Mouse (Mus musculus) cortical plate, adult 2 months (tissue): ENCODE results near the gene Acrbp. TPM values are rescaled to one million over a fixed set of nuclear protein-coding genes. Genes with fewer than 3 reads are reported as not detected.

Experiments
- H3K27ac ChIP-seq: fragments of 200-500 bp; 2 replicates; pipeline ENCODE4 v1.5.1; 2012; ENCODE audit warnings: low read length, control low read depth, inconsistent platforms; ENCODE audit not compliant: insufficient read depth
- H3K4me1 ChIP-seq: fragments of 200-500 bp; 2 replicates; pipeline ENCODE4 v1.6.1; 2011; ENCODE audit warnings: low read length; ENCODE audit not compliant: control insufficient read depth, insufficient read depth
- H3K4me3 ChIP-seq: fragments of 200-500 bp; 2 replicates; pipeline ENCODE4 v1.5.1; 2011; ENCODE audit warnings: mild to moderate bottlenecking, low read length, control low read depth; ENCODE audit not compliant: insufficient read depth
- CTCF ChIP-seq: fragments of 200-500 bp; IDR thresholded peaks from 2 replicates; pipeline ENCODE4 v1.5.1; 2011; ENCODE audit warnings: mild to moderate bottlenecking, control low read depth, low read length; ENCODE audit not compliant: insufficient read depth; ENCODE audit errors: extremely low read depth
- POLR2A ChIP-seq: fragments of 200-500 bp; IDR thresholded peaks from 2 replicates; pipeline ENCODE4 v1.6.1; 2011; ENCODE audit warnings: mild to moderate bottlenecking, low read length, control low read depth; ENCODE audit not compliant: insufficient read depth; ENCODE audit errors: extremely low read depth
- polyA plus RNA-seq: library from polyadenylated mRNA; depleted of rRNA; stranded (reverse); fragments of >200 nt; gene quantifications from 2 replicates; pipeline ENCODE4 v1.2.3, GENCODE M21; 2012

Gene Acrbp
- polyA plus RNA-seq, 1 experiment = 19.4 TPM

DNA sequence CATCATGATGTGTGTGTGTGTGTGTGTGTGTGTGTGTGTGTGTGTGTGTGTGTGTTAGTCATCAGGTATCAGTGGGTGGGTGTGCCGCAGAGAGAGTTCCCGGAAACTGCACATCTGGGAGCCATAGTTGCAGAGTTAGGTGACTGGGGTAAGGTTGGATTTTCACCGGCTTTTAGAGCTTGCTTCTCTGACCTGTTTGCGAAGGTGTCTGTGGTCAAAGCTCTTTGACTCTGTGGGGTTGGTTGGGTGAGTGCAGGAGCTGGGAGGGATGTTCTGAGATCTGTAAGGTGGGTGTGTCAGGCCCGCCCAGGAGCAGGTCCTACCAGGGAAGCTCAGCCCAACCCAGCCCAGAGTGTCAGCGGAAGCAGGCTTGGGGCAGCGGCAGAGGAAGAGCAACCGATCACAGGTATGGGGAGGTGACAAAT is 18.1 kb downstream of the Acrbp start, which contains the start of gene Lpar5:
Gene Lpar5 (plus strand): TSS at position 350 of the 425 bp plus-strand sequence.
- Histone ChIP-seq H3K4me1 (no peaks in the 10 kb centered on the region), H3K27ac (no peak within 1 kb of the TSS), H3K4me3 (no peak within 1 kb of the TSS)
- no peak for TF ChIP-seq POLR2A
- no peak for TF ChIP-seq CTCF

DNA sequence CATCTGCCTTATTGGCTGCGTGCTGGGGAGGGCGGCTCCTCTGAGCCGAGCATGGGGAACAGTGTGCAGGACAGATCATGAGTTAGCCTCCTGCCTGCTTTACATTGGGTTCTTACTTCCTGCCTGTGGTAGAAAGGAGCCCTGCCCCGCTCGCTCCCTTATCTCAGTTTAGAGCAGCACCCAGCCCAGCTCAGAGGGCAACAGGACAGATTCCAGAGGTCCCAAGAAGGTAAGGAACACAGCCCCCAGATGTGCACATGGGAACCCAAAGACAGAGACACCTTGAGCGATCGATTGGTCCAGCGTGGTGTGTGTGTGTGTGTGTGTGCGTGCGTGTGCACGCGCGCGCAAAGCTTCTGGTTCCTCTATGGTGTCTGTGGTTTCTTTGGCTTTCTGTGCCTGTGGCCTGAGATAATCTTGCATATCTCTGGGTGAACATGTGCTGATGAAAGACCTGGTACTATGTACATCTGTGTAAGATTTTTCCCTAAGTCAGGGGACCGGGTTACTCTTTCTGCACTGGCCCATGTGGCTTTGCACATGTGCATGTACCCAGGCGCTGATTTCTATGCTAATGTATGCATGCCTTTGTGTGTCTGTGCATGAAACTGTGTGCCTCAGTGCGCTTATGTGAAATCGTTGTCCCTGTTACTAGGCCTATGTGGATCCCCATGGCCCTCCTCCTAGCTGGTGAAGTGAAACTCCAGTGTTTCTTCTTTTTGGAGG is 21.8 kb downstream of the Acrbp start:
- no peak overlapping the region for H3K4me3 ChIP-seq
- H3K27ac ChIP-seq = no peak overlapping the region
- no peaks in the 10 kb centered on the region for H3K4me1 ChIP-seq
- TF ChIP-seq CTCF = no peak
- no peak for TF ChIP-seq POLR2A

DNA sequence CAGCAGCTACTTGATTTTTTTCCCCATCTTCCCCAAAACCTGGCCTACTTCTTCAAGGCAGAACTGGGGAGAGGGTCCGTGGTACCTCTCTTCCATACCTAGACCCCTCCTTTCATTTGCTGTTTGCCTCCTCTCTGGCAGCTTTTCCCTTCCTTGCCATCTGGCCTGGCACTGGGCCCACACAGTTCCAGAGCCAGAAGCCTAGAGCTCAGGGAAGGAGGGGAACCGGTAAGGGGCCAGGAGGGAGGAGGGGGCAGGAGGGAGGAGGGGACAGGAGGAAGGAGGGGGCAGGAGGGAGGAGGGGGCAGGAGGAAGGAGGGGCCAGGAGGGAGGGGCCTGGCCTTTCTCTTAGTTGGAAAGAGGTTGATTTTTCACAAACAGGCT is 22.4 kb downstream of the Acrbp start:
- Histone ChIP-seq H3K4me3 (no peak overlapping the region), H3K27ac (no peak overlapping the region), H3K4me1 (no peaks in the 10 kb centered on the region)
- no peak for TF ChIP-seq CTCF
- no peak for TF ChIP-seq POLR2A

DNA sequence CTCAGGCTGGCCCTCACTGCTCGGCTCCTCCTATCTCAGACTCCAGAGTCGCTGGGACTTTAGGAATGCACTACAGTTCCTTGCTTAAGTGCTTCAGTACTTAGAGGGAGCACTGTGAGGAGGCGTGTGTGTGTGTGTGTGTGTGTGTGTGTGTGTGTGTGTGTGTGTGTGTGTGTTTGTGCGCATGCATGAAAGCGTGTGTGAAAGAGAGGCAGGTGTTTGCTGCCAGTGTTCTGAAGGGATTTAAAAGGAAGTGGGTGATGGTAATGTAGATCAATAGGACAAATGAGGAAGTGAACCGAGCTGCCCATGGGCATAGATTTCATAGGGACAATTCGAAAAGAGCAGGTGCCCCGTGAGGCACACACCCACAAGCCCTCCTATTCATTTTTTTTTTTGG is 24.3 kb downstream of the Acrbp start:
- TF ChIP-seq CTCF = no peak
- no peak for TF ChIP-seq POLR2A
- no peak overlapping the region for H3K27ac ChIP-seq
- no peaks in the 10 kb centered on the region for H3K4me1 ChIP-seq
- H3K4me3 ChIP-seq = no peak overlapping the region

DNA sequence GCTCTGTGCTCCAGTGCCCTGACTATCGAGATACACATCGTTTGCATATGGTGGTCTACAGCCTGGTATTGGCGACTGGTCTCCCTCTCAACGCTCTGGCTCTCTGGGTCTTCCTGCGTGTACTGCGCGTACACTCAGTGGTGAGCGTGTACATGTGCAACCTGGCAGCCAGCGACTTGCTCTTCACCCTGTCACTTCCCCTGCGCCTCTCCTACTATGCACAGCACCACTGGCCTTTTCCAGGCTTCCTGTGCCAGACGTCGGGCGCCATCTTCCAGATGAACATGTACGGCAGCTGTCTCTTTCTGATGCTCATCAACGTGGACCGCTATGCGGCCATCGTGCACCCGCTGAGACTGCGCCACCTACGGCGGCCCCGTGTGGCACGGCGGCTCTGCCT is 31.9 kb downstream of the Acrbp start:
- no peak overlapping the region for H3K27ac ChIP-seq
- no peaks in the 10 kb centered on the region; the same call in 1 of the 2 replicates for H3K4me1 ChIP-seq
- peak overlapping the region; percentile 25 for H3K4me3 ChIP-seq
- TF ChIP-seq POLR2A (no peak), CTCF (no peak)

DNA sequence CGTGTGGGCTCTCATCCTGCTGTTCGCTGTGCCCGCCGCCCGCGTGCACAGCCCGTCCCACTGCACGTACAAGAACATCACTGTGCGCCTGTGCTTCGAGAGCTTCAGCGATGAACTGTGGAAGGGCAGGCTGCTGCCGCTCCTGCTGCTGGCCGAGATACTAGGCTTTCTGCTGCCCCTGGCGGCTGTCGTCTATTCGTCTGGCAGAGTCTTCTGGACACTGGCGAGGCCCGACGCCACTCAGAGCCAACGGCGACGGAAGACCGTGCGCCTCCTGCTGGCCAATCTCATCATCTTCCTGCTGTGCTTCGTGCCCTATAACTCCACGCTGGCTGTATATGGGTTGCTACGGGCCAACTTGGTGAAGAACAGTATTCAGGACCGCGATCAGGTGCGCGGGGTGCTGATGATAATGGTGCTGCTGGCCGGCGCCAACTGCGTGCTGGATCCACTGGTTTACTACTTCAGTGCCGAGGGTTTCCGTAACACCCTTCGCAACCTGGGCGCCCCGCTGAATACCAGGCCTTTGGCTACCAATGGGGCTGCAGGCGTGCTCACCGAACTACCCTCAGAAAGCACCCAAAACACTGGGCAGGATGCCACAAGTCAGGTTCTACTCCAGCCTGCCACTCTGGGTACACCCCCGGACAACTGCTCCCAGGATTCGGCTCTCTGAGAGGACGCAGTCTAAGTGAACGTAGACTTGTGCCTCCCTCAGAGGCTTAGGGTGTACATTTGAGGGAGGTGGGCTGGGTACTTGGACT is 32.5 kb downstream of the Acrbp start:
- H3K27ac ChIP-seq = no peak overlapping the region
- H3K4me1 ChIP-seq = no peaks in the 10 kb centered on the region; the same call in 1 of the 2 replicates
- TF ChIP-seq POLR2A (peak; percentile 77; the same call in 1 of the 2 replicates), CTCF (peak; percentile 69)
- peak overlapping the region; percentile 25 for H3K4me3 ChIP-seq

DNA sequence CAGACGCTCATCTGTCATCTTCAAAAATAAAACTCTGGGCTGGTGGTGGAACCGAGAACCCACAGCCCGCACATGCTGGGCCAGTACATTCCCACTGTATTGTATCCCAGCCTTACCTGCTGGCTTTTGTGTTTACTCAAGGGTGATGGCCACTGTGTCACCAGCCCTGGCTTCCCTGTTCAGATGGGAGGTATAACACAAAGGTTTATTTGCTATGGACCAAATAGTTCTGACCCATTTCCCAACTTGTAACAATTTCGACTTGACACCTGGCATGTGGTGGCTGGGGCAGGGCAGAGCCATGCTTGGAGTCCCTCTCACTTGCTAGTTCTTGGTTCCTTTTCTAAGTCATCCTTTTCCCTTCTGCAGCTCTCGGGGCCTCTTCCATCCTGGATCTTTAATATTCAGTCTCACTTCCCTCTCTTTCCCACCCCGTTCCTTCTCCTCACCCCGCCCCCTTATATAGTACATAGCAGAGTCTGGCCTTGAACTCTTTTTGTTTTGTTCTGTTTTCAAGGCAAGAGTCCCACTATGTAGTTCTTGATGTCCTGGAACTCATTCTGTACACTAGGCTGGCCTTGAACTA is 33.4 kb downstream of the Acrbp start:
- TF ChIP-seq CTCF (no peak), POLR2A (no peak)
- Histone ChIP-seq H3K4me3 (no peak overlapping the region), H3K27ac (no peak overlapping the region), H3K4me1 (no peaks in the 10 kb centered on the region; the same call in 1 of the 2 replicates)

DNA sequence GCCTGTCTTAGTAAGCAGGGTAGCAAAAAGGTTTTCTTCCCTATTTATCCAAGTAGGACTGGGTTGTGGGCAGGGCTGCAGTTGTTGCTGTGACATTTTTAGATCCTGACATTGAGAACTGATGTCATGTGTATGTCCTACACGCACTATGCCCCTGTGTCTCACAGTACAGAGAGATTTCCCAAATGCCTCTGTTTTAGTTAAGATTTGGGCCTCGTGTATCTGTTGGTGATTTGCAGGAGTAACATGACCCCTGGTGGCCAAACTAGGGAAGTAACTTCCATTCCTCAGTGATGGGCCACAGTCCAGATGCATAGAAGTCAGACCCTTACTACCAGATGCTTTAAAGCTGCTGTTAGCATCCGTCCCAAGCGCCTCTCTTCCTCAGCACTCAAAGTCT is 34.9 kb downstream of the Acrbp start:
- no peak overlapping the region for H3K27ac ChIP-seq

DNA sequence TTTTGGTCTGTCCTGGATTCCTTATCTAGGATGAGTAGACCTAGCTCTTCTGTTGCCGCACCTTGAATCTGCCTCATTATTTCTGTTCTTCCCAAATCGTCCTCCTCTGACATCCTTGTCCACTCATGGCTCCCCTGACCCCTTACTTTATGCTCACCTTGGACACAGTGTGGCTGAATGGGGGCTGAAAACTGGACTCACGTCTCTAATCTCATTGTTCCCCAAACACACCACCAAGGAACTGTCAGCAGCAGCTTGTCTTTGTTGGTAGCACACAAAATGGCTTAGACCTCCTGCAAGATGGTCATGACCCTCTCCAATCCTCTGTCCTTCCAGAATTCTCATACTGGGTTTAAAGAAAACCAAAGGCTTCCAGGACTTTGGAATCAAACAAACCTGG is 38.4 kb downstream of the Acrbp start:
- peaks cover 7% of the 10 kb centered on the region for H3K4me1 ChIP-seq
- TF ChIP-seq POLR2A = no peak
- no peak overlapping the region for H3K27ac ChIP-seq
- H3K4me3 ChIP-seq = no peak overlapping the region

More for the DNA sequence above, 34.9 kb downstream of the Acrbp start:
- Histone ChIP-seq H3K4me3 (no peak overlapping the region), H3K4me1 (peaks cover 3% of the 10 kb centered on the region)
- TF ChIP-seq POLR2A = no peak
- TF ChIP-seq CTCF = peak; percentile 87
